Mouse (Mus musculus): Measurements from ENCODE around the gene Pmepa1.
A peak's percentile ranks its signal among the peaks of the same experiment; 100 is the strongest.

Gene Pmepa1

GRCm38 (mm10) chr2:173276859-173277258 is 526 bp upstream of the Pmepa1 start:
- peak; percentile 12 to 36 for DNase-seq (ENCODE audit: low spot score in 2 of 2)

GRCm38 (mm10) chr2:173275343-173276201 is 761 bp downstream of the Pmepa1 start:
- peak; percentile 31 to 56 for DNase-seq (ENCODE audit: low spot score in 2 of 2)

GRCm38 (mm10) chr2:173274428-173275342 is 1.6 kb downstream of the Pmepa1 start:
- peak; percentile 35 to 57 for DNase-seq (ENCODE audit: low spot score in 2 of 2)

GRCm38 (mm10) chr2:173273885-173274284 is 2.4 kb downstream of the Pmepa1 start:
- no peak for DNase-seq (ENCODE audit: low spot score in 2 of 2)

- no peak for DNase-seq (ENCODE audit: low spot score in 2 of 2)
Observed at GRCm38 (mm10) chr2:173272354-173272900, 3.9 kb downstream of the Pmepa1 start.

- no peak for DNase-seq (ENCODE audit: low spot score in 2 of 2)
Observed at GRCm38 (mm10) chr2:173271541-173271940, 4.8 kb downstream of the Pmepa1 start.

- DNase-seq (ENCODE audit: low spot score in 2 of 2) = no peak
Observed at GRCm38 (mm10) chr2:173270601-173271248, 5.6 kb downstream of the Pmepa1 start.

- no peak for DNase-seq (ENCODE audit: low spot score in 2 of 2)
Observed at GRCm38 (mm10) chr2:173270196-173270595, 6.1 kb downstream of the Pmepa1 start.

GRCm38 (mm10) chr2:173267562-173267961 is 8.8 kb downstream of the Pmepa1 start:
- DNase-seq (ENCODE audit: low spot score in 2 of 2) = no peak

- DNase-seq (ENCODE audit: low spot score in 2 of 2) = no peak
Observed at GRCm38 (mm10) chr2:173266349-173267112, 9.8 kb downstream of the Pmepa1 start.

- DNase-seq (ENCODE audit: low spot score in 2 of 2) = no peak
Observed at GRCm38 (mm10) chr2:173265468-173266265, 10.7 kb downstream of the Pmepa1 start.

GRCm38 (mm10) chr2:173264467-173265128 is 11.7 kb downstream of the Pmepa1 start:
- DNase-seq (ENCODE audit: low spot score in 2 of 2) = peak in 1 of 2 experiments; percentile 16

GRCm38 (mm10) chr2:173263636-173264330 is 12.6 kb downstream of the Pmepa1 start:
- no peak for DNase-seq (ENCODE audit: low spot score in 2 of 2)

GRCm38 (mm10) chr2:173261497-173261896 is 14.8 kb downstream of the Pmepa1 start:
- no peak for DNase-seq (ENCODE audit: low spot score in 2 of 2)

GRCm38 (mm10) chr2:173258459-173259091 is 17.8 kb downstream of the Pmepa1 start:
- DNase-seq (ENCODE audit: low spot score in 2 of 2) = no peak

- DNase-seq (ENCODE audit: low spot score in 2 of 2) = peak; percentile 59 to 77
Observed at GRCm38 (mm10) chr2:173257610-173258009, 18.7 kb downstream of the Pmepa1 start.

- DNase-seq (ENCODE audit: low spot score in 2 of 2) = no peak
Observed at GRCm38 (mm10) chr2:173256552-173256949, 19.8 kb downstream of the Pmepa1 start.

- DNase-seq (ENCODE audit: low spot score in 2 of 2) = no peak
Observed at GRCm38 (mm10) chr2:173255810-173256551, 20.4 kb downstream of the Pmepa1 start.

Data from right cerebral cortex, adult 2 months (tissue).